ENCODE assay signal across 7 mouse cellular contexts in the genomic region with DNA sequence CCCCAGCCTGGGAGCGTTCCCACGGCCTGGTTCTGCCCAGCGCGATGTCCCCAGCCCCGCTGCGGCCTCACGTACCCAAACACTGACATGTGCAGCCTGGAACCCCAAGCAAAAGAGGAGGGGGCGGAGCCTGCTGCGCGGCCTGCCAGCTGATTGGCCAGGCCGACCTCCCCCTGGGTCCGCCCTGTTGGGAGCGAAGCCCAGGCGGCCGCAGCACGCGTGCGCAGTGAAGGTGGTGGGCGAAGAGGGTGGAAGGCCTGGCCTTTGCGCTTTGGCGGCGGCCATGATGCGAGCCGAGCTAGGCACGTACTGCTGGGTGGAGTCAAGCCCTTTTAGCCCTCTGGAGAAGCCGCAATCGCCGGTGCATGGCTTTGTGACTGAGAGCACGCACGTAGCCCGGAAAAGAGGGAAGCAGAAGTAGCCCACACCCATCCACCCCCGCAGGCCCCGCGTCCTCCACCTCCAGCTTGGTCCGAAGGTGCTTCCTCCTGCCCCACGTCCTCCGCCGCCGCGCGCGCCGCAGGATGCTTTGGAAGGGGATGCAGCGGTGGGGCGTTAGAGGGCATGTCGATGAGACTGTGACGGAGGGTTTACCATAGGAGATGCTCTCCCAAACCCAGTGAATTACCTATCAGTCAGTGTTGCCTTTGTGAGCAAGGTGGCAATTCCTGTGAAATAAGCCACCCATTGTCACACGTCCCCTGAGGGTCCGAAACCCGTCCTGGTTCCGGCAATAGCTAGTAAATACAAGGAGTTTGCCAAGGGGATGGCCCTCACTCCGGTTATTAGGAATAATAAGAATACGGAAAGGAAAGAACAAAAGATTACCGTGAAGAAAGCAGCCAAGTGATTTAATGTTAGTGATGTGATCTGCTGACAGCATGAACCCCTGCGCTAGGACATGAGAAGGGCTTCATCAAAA. TPM values are rescaled to one million over a fixed set of nuclear protein-coding genes. Genes with fewer than 3 reads are reported as not detected.
A peak's percentile ranks its signal among the peaks of the same experiment; 100 is the strongest.
DNase-seq lines count a peak whose midpoint lies in the region; ATAC-seq lines count a peak whose summit lies in the region.

No protein-coding gene starts in this region.

- peak overlapping the region; percentile 55 for H3K9ac ChIP-seq in intestine, embryonic 15.5 days

- peak overlapping the region; percentile 92 for H3K27ac ChIP-seq in intestine, embryonic 15.5 days
- peak overlapping the region; percentile 97 for H3K27ac ChIP-seq in midbrain, embryonic 10.5 days (replicated peaks)

- WGBS in intestine, embryonic 15.5 days = 6% methylated on average over 55 of the region's 55 CpGs
- 8% methylated on average over 55 of the region's 55 CpGs for WGBS in midbrain, embryonic 10.5 days

- DNase-seq in adrenal gland, adult 18-20 months (ENCODE audit: low spot score in 2 of 2) = peak; percentile 99
- DNase-seq in embryo, embryonic 11 days = peak; percentile 99
- DNase-seq in gastrocnemius, postnatal 25 days = peak; percentile 99
- peak; percentile 97 to 99 for DNase-seq in left cerebral cortex, postnatal 25 days (ENCODE audit: low spot score in 2 of 2)
- DNase-seq in midbrain, embryonic 10.5 days (ENCODE audit: low spot score) = peak; percentile 99
- DNase-seq in right cerebral cortex, postnatal 4 days = peak; percentile 97

- intact Hi-C loops in left cerebral cortex, postnatal 25 days (cut with DNase I) = loop anchor here (2.0 kb wide), 2 partner anchors 153 to 163 kb away; a partner anchor contains a TSS

- peak overlapping the region; percentile 46 for H3K4me3 ChIP-seq in intestine, embryonic 15.5 days (replicated peaks)
- peak overlapping the region; percentile 68 for H3K4me3 ChIP-seq in midbrain, embryonic 10.5 days

- no peaks in the 10 kb centered on the region for H3K9me3 ChIP-seq in intestine, embryonic 15.5 days
- no peaks in the 10 kb centered on the region for H3K9me3 ChIP-seq in midbrain, embryonic 10.5 days (replicated peaks)

- ATAC-seq in intestine, embryonic 15.5 days = peak; percentile 98

- no peaks in the 10 kb centered on the region for H3K27me3 ChIP-seq in intestine, embryonic 15.5 days (replicated peaks)
- no peaks in the 10 kb centered on the region for H3K27me3 ChIP-seq in midbrain, embryonic 10.5 days (ENCODE audit: low read depth, poor library complexity, severe bottlenecking)

- no peaks in the 10 kb centered on the region for H3K36me3 ChIP-seq in intestine, embryonic 15.5 days
- H3K36me3 ChIP-seq in midbrain, embryonic 10.5 days = peaks cover 28% of the 10 kb centered on the region

- peak overlapping the region; percentile 77 for H3K4me2 ChIP-seq in intestine, embryonic 15.5 days (replicated peaks)

- no peaks in the 10 kb centered on the region; the same call in 1 of the 2 replicates for H3K4me1 ChIP-seq in intestine, embryonic 15.5 days (replicated peaks)
- H3K4me1 ChIP-seq in midbrain, embryonic 10.5 days = peaks cover 27% of the 10 kb centered on the region

RNA-seq across cellular contexts. Expression of a gene that starts 0.9 kb away (rescaled TPM):
- not detected for total RNA-seq in adrenal gland, adult 18-20 months (2021)
- 1 to 10 TPM; 1.6 to 1.7 TPM for total RNA-seq in gastrocnemius, postnatal 25 days (2021)
- 0.53 and 0.54 TPM in 2 replicates for polyA plus RNA-seq in intestine, embryonic 15.5 days (2015; fragmentation: Nextera tagmentation; extraction: Ambion mirVana)
- total RNA-seq in left cerebral cortex, postnatal 25 days (2021) = under 1 TPM; 0.30 to 0.78 TPM
- polyA plus RNA-seq in midbrain, embryonic 10.5 days (2016; fragmentation: Nextera tagmentation; extraction: Ambion mirVana) = 0.10 and 0.40 TPM in 2 replicates

RNA-seq across cellular contexts. Expression of a gene that starts 5.5 kb away (rescaled TPM):
- total RNA-seq in adrenal gland, adult 18-20 months (2021) = 1 to 10 TPM; 1.2 to 1.5 TPM
- 1 to 10 TPM; 2.2 to 3.2 TPM for total RNA-seq in gastrocnemius, postnatal 25 days (2021)
- 37.7 and 42.0 TPM in 2 replicates for polyA plus RNA-seq in intestine, embryonic 15.5 days (2015; fragmentation: Nextera tagmentation; extraction: Ambion mirVana)
- 10 to 100 TPM in 1 of 2 experiments, 1 to 10 TPM in 1; 9.2 to 14.3 TPM for total RNA-seq in left cerebral cortex, postnatal 25 days (2021)
- polyA plus RNA-seq in midbrain, embryonic 10.5 days (2016; fragmentation: Nextera tagmentation; extraction: Ambion mirVana) = 21.1 and 23.2 TPM in 2 replicates

RNA-seq across cellular contexts. Expression of a gene that starts 24.7 kb away (rescaled TPM):
- 10 to 100 TPM; 44.6 to 59.5 TPM for total RNA-seq in adrenal gland, adult 18-20 months (2021)
- 10 to 100 TPM; 39.0 to 41.3 TPM for total RNA-seq in gastrocnemius, postnatal 25 days (2021)
- polyA plus RNA-seq in intestine, embryonic 15.5 days (2015; fragmentation: Nextera tagmentation; extraction: Ambion mirVana) = 87.1 and 88.5 TPM in 2 replicates
- 10 to 100 TPM; 50.8 to 57.1 TPM for total RNA-seq in left cerebral cortex, postnatal 25 days (2021)
- polyA plus RNA-seq in midbrain, embryonic 10.5 days (2016; fragmentation: Nextera tagmentation; extraction: Ambion mirVana) = 60.7 and 62.2 TPM in 2 replicates

RNA-seq across cellular contexts. Expression of a gene that starts 25.0 kb away (rescaled TPM):
- total RNA-seq in adrenal gland, adult 18-20 months (2021) = 1 to 10 TPM; 2.4 to 2.7 TPM
- total RNA-seq in gastrocnemius, postnatal 25 days (2021) = under 1 TPM; 0.16 to 0.61 TPM
- polyA plus RNA-seq in intestine, embryonic 15.5 days (2015; fragmentation: Nextera tagmentation; extraction: Ambion mirVana) = 2.7 and 2.9 TPM in 2 replicates
- total RNA-seq in left cerebral cortex, postnatal 25 days (2021) = 1 to 10 TPM; 1.7 to 2.7 TPM
- polyA plus RNA-seq in midbrain, embryonic 10.5 days (2016; fragmentation: Nextera tagmentation; extraction: Ambion mirVana) = 3.2 and 3.3 TPM in 2 replicates

Comparison
In these comparisons a context has a peak if more than half of its experiments do, and no peak if none do; other contexts are left out.
1. Peak in every context shown above with its lines: DNase-seq, ATAC-seq, H3K4me3 ChIP-seq and H3K27ac ChIP-seq.